Mouse (Mus musculus) left cerebral cortex, postnatal 25 days (tissue): ENCODE data around the gene Asl. TPM values are rescaled to one million over a fixed set of nuclear protein-coding genes. Genes with fewer than 3 reads are reported as not detected.

Experiments used
- DNase-seq, 2 experiments: peaks; one replicate each; pipeline ENCODE4 v3.0.0; 2022; ENCODE audit warnings: low spot score in 2 of 2, mixed read lengths in 1 of 2
- intact Hi-C: fragments of 180-260 bp; cut with DNase I; formaldehyde crosslinking; loops from one replicate; pipeline ENCODE4 v1.15.1; 2025
- total RNA-seq, 2 experiments: library from RNA; stranded (reverse); gene quantifications; 2 replicates each; pipeline ENCODE4 v1.2.3; 2021

Asl gene
- total RNA-seq, 2 experiments from 2014 or later: 18.8 to 19.0 TPM

- intact Hi-C loops: no loop called here
- no peak for DNase-seq
These were observed 13.9 kb downstream of the Asl start for GRCm38 (mm10) chr5:130015104-130015503.

GRCm38 (mm10) chr5:130010961-130011360, 18.1 kb downstream of the Asl start:
- DNase-seq: no peak
- intact Hi-C loops: no loop called here

- intact Hi-C loops: no loop called here
- no peak for DNase-seq
These were observed 19.3 kb downstream of the Asl start for GRCm38 (mm10) chr5:130009784-130010183.

- intact Hi-C loops: no loop called here
- DNase-seq: no peak
These were observed 20.9 kb downstream of the Asl start for GRCm38 (mm10) chr5:130008034-130008590.

DNA sequence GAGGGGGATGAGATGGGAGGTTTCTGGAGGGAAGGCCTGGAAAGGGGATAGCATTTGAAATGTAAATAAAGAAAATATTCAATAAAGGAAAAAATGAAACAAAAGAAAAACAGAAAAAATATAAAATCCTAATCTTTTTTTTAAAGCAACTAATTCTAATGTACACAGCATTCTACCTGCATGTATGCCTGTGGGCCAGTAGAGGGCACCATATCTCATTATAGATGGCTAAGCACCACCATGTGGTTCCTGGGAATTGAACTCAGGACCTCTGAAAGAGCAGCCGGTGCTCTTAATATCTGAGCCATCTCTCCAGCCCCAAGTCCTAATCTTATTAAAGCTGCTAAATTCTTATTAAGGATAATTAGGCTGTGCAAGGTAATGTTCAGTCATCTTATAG, 21.7 kb downstream of the Asl start:
- no peak for DNase-seq
- intact Hi-C loops: no loop called here

GRCm38 (mm10) chr5:130003229-130003628, 25.8 kb downstream of the Asl start:
- intact Hi-C loops: loop anchor here (5.0 kb wide), 1 partner anchor 34 kb away; no protein-coding TSS in a partner anchor

GRCm38 (mm10) chr5:130002301-130003146, 26.5 kb downstream of the Asl start, which contains the start of gene Gusb:
TSS of gene Gusb (minus strand) at chr5:130003049.
- intact Hi-C loops: loop anchor here (5.0 kb wide), 1 partner anchor 35 kb away; no protein-coding TSS in a partner anchor
- DNase-seq: peak; percentile 69 to 76

More at GRCm38 (mm10) chr5:130003229-130003628, 25.8 kb downstream of the Asl start:
- no peak for DNase-seq

DNA sequence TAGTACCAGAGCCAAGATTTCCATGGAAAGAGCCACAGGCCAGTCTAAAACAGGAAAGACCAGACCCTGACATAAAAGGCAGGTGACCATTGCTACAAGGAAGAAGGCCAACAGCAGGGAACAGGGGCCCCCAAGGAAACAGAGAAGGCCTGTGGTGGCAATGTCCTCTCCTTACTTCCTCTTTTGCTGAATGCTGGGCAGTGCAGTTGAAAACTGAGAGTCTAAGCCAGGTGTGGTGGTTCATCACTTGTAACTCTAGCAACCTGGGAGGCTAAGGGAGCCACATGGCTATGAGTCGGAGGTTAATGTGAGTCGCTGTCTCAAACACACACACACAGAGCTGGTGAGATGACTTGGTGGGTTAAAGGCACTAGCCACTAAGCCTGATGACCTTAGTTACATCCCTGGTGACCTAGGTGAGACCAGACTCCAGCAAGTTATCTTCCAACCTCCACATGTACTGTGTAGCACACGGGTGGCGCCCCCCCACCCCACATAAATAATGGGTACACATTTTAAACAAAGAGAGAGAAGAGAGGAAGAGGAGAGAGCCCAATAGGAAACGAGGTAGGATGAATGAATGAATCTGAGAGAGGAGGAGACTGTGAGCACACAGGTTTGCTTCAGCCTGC, 27.6 kb downstream of the Asl start:
- no peak for DNase-seq
- intact Hi-C loops: loop anchor here (5.0 kb wide), 1 partner anchor 36 kb away; no protein-coding TSS in a partner anchor

- DNase-seq: no peak
- intact Hi-C loops: loop anchor here (5.0 kb wide), 1 partner anchor 37 kb away; no protein-coding TSS in a partner anchor
These were observed 28.3 kb downstream of the Asl start for GRCm38 (mm10) chr5:130000735-130001134.

GRCm38 (mm10) chr5:129999097-129999496, 29.9 kb downstream of the Asl start:
- peak; percentile 57 to 67 for DNase-seq
- intact Hi-C loops: no loop called here

DNA sequence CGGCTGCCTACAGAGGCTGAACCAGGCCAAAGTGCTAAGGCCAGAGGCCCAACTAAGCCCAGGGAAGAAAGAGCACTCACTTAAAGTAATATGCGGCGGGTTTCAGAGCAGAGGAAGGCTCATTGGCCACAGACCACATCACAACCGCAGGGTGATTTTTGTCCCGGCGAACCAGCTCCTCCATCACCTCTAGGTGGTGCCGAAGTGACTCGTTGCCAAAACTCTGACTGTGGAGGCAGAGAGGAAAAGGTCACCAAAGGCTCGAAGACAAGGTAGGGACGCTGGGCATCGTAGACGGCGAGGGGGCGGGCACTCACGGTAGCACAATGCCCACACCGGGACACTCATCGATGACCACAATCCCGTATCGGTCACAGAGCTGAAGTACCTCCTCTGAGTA, 31.3 kb downstream of the Asl start:
- intact Hi-C loops: no loop called here
- no peak for DNase-seq

GRCm38 (mm10) chr5:129994989-129995388, 34.1 kb downstream of the Asl start:
- DNase-seq: no peak
- intact Hi-C loops: no loop called here

DNA sequence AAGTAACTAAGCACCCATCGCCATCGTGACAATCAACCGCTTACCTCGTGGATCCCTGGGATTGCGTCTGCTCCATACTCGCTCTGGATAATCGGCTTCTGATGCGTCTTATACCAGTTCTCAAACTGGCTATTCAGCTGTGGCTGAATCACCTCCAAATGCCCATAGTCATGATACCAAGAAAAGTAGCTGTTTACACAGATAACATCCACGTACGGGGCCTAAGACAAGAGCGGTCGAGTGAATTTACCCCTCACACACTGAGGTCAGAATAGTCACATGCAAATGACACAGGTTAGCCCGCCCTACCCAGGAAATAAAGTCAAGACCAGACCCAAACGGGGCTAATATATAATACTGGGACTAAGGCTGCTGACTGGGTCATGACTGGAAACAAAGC, 35.7 kb downstream of the Asl start:
- intact Hi-C loops: no loop called here
- DNase-seq: no peak

- DNase-seq: no peak
- intact Hi-C loops: no loop called here
These were observed 37.1 kb downstream of the Asl start for GRCm38 (mm10) chr5:129991898-129992297.

DNA sequence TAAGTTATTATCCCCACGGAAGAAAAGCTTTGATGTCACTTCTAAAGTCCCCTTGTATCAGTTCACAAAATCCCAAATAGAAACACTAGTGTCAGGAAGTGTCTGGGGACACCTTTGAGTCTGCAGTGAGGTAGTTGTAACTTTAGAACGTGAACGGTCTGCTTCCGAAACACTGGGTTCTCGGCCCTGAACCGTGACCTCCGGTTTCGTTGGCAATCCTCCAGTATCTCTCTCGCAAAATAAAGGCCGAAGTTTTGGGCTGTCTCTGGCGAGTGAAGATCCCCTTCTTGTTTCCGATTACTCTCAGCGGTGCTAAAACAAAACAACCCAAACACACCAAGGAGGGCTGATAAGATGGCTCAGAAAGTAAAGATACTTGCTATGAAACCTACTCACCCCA, 39.7 kb downstream of the Asl start:
- intact Hi-C loops: no loop called here
- DNase-seq: no peak

- DNase-seq: no peak
- intact Hi-C loops: no loop called here
These were observed 48.8 kb downstream of the Asl start for GRCm38 (mm10) chr5:129980216-129980615.

DNA sequence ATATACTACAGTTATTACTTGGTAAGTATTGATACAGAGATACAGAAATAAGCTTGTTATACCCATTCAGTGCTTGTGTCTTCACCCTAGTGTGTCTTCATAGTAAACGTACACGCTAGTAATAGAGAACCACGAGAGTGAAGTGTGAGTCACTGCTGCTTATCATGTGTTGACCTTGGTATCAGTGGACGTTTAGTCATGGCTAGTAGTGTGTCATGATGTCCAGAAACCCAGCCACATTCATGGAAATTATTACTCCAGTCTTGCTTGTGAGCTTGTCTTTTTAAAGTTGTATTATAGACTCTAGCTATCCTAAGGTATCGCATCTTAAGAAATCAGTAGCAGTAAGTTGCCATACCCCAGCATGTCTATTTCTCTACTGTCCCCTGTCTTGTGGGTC, 50.4 kb downstream of the Asl start:
- no peak for DNase-seq
- intact Hi-C loops: no loop called here

GRCm38 (mm10) chr5:129977768-129978167, 51.3 kb downstream of the Asl start:
- intact Hi-C loops: no loop called here
- no peak for DNase-seq

DNA sequence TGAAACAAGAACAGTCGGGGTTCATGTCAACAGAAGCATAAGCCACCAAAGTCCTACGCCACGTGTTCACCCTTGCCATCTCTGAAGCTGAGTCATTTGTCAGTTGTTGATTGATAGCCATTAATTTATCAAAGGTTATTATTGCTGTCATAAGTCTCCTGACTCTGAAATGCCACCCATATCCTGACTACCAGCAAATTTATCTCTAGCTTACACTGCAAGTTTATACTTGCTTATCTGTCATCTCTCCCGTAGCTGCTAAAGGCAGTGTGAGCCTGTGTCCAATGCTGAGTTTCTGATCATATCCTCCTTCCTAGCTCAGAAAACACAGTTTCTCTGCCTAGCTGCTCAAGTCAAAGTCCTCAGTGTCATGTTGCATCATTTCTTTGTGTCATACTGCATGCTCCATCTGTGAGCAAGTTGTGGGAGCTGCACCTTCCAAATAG, 54.2 kb downstream of the Asl start:
- intact Hi-C loops: no loop called here

DNA sequence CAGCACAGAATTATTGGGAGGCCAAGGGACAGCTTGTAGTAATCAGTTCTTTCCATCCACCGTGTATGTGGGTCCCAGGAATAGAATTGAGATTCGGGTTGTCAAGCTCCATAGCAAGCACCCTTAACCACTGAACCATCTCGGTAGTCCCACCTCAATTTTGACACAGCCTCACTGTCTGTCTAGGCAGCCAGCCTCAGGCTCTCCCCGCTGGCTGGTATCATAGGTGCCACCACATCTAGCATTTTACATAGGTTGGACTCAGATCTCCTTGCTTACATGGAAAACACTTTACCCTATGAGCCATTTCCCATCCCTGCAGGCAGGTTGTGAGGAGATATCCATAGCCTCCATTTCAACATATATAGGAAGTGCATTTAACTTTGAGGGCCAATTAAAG, 54.7 kb downstream of the Asl start:
- intact Hi-C loops: no loop called here

More for the DNA sequence above, 54.2 kb downstream of the Asl start:
- DNase-seq: no peak

More for the DNA sequence above, 54.7 kb downstream of the Asl start:
- DNase-seq: no peak
